Mouse (Mus musculus) cerebellum, adult 2 months (tissue): ENCODE data around the gene D11Wsu47e. TPM values are rescaled to one million over a fixed set of nuclear protein-coding genes. Genes with fewer than 3 reads are reported as not detected.

Experiments
- DNase-seq, 2 experiments: peaks; one replicate each; pipeline ENCODE4 v3.0.0; 2021
- H3K27ac ChIP-seq: fragments of 200-500 bp; 2 replicates; pipeline ENCODE4 v1.5.1; 2012; ENCODE audit warnings: low read length, control low read depth, inconsistent platforms; ENCODE audit not compliant: insufficient read depth
- H3K27me3 ChIP-seq: fragments of 200-500 bp; 2 replicates; pipeline ENCODE4 v1.6.1; 2012; ENCODE audit warnings: inconsistent platforms, mild to moderate bottlenecking, low read length, moderate library complexity; ENCODE audit not compliant: control insufficient read depth, insufficient read depth
- H3K4me1 ChIP-seq: fragments of 200-500 bp; 2 replicates; pipeline ENCODE4 v1.6.1; 2011; ENCODE audit warnings: low read length; ENCODE audit not compliant: control insufficient read depth, insufficient read depth
- H3K4me3 ChIP-seq: fragments of 200-500 bp; replicated peaks from 2 replicates; pipeline ENCODE3; 2011; ENCODE audit warnings: mild to moderate bottlenecking, low read depth, low read length, control low read depth; ENCODE audit not compliant: insufficient read depth
- CTCF ChIP-seq: fragments of 200-500 bp; IDR thresholded peaks from 2 replicates; pipeline ENCODE4 v1.5.1; 2011; ENCODE audit warnings: low read depth, mild to moderate bottlenecking, control low read depth, low read length, moderate library complexity, borderline replicate concordance; ENCODE audit not compliant: insufficient read depth
- POLR2A ChIP-seq: fragments of 200-500 bp; IDR thresholded peaks from 2 replicates; pipeline ENCODE4 v1.6.1; 2011; ENCODE audit warnings: low read length, control low read depth, borderline replicate concordance; ENCODE audit not compliant: insufficient read depth
- WGBS: fragments of 180-500 bp; shearing (Covaris S2); methylation state at CpG from one replicate; pipeline ENCODE4 v1.1.7; 2018; 5-methylcytosine and 5-hydroxymethylcytosine counted together
- polyA plus RNA-seq: library from polyadenylated mRNA; depleted of rRNA; stranded (reverse); fragments of >200 nt; gene quantifications from 2 replicates; pipeline ENCODE4 v1.2.3, GENCODE M21; 2012

D11Wsu47e gene
- polyA plus RNA-seq, 1 experiment: 10.1 TPM

GRCm38 (mm10) chr11:113698013-113698545 is 13.9 kb downstream of the D11Wsu47e start:
- WGBS: 79% methylated on average over 12 of the region's 12 CpGs

GRCm38 (mm10) chr11:113699643-113700042 is 15.4 kb downstream of the D11Wsu47e start:
- DNase-seq: no peak
- Histone ChIP-seq H3K4me1 (no peaks in the 10 kb centered on the region), H3K27me3 (no peaks in the 10 kb centered on the region), H3K4me3 (no peak overlapping the region), H3K27ac (no peak overlapping the region)
- TF ChIP-seq POLR2A: no peak
- TF ChIP-seq CTCF: no peak
- 91% methylated on average over 7 of the region's 7 CpGs for WGBS

More at GRCm38 (mm10) chr11:113698013-113698545, 13.9 kb downstream of the D11Wsu47e start:
- no peak for TF ChIP-seq CTCF
- TF ChIP-seq POLR2A: no peak
- H3K27ac ChIP-seq: no peak overlapping the region
- H3K4me3 ChIP-seq: no peak overlapping the region
- no peaks in the 10 kb centered on the region for H3K4me1 ChIP-seq
- H3K27me3 ChIP-seq: no peaks in the 10 kb centered on the region
- DNase-seq: no peak

GRCm38 (mm10) chr11:113703758-113704157 is 19.5 kb downstream of the D11Wsu47e start:
- Histone ChIP-seq H3K4me1 (no peaks in the 10 kb centered on the region), H3K4me3 (no peak overlapping the region), H3K27ac (no peak overlapping the region), H3K27me3 (no peaks in the 10 kb centered on the region)
- DNase-seq: peak; percentile 74 to 81
- TF ChIP-seq CTCF (peak; percentile 100), POLR2A (no peak)
- 29% methylated on average over 5 of the region's 5 CpGs for WGBS

GRCm38 (mm10) chr11:113705966-113706652 is 21.9 kb downstream of the D11Wsu47e start:
- DNase-seq: no peak
- WGBS: 94% methylated on average over 15 of the region's 15 CpGs
- TF ChIP-seq POLR2A: no peak
- no peak overlapping the region for H3K27ac ChIP-seq
- no peaks in the 10 kb centered on the region for H3K27me3 ChIP-seq
- no peaks in the 10 kb centered on the region for H3K4me1 ChIP-seq
- no peak overlapping the region for H3K4me3 ChIP-seq

GRCm38 (mm10) chr11:113708629-113709213 is 24.5 kb downstream of the D11Wsu47e start:
- Histone ChIP-seq H3K4me3 (no peak overlapping the region), H3K27me3 (no peaks in the 10 kb centered on the region), H3K4me1 (no peaks in the 10 kb centered on the region), H3K27ac (no peak overlapping the region)
- DNase-seq: no peak
- 88% methylated on average over 19 of the region's 19 CpGs for WGBS
- no peak for TF ChIP-seq POLR2A
- TF ChIP-seq CTCF: no peak

- H3K4me3 ChIP-seq: no peak overlapping the region
- no peak for DNase-seq
- no peak for TF ChIP-seq CTCF
- H3K4me1 ChIP-seq: no peaks in the 10 kb centered on the region
- H3K27me3 ChIP-seq: no peaks in the 10 kb centered on the region
- 69% methylated on average over 15 of the region's 15 CpGs for WGBS
- no peak overlapping the region for H3K27ac ChIP-seq
These were observed 25.1 kb downstream of the D11Wsu47e start for GRCm38 (mm10) chr11:113709272-113709671.

GRCm38 (mm10) chr11:113709731-113710256 is 25.6 kb downstream of the D11Wsu47e start, which contains the start of gene Cpsf4l:
Cpsf4l (minus strand) TSS chr11:113710017.
- no peaks in the 10 kb centered on the region for H3K4me1 ChIP-seq
- H3K27me3 ChIP-seq: no peaks in the 10 kb centered on the region
- DNase-seq: peak in 1 of 2 experiments; percentile 22
- H3K27ac ChIP-seq: peak within 1 kb of the TSS; percentile 49
- WGBS: 67% methylated on average over 11 of the region's 11 CpGs
- TF ChIP-seq CTCF (no peak), POLR2A (no peak)
- no peak within 1 kb of the TSS for H3K4me3 ChIP-seq
